Mouse (Mus musculus) intestine, postnatal 0 days (tissue): ENCODE measurements at regions not wholly inside any gene's neighbourhood (a gene's known extent, or its start where the extent isn't known, plus 50 kb on each side); places are given as distances from the start of the nearest gene placed in this dataset.
"Not testable (repeated sequence)": the region's sequence is repeated elsewhere in the genome, so short reads cannot be mapped to it uniquely, and the experiment has no call there.

Experiments used
- ATAC-seq: fragments of 200-750 bp; cut with Nextera tagmentation; 2 replicates; pipeline ENCODE4 v1.8.0; 2017; ENCODE audit warnings: mild to moderate bottlenecking, moderate TSS enrichment, moderate library complexity
- H3K27ac ChIP-seq: fragments of 300-500 bp; sonication (generic); 2 replicates; pipeline ENCODE4 v1.5.1; 2014; ENCODE audit warnings: mild to moderate bottlenecking, low read depth, low read length, moderate library complexity
- H3K27me3 ChIP-seq: fragments of 300-500 bp; sonication (generic); replicated peaks from 2 replicates; pipeline ENCODE4 v1.6.1; 2014; ENCODE audit warnings: low read length, mixed read lengths; ENCODE audit not compliant: control insufficient read depth, insufficient read depth
- H3K36me3 ChIP-seq: fragments of 300-500 bp; sonication (generic); 2 replicates; pipeline ENCODE4 v1.6.1; 2014; ENCODE audit warnings: mild to moderate bottlenecking, moderate library complexity; ENCODE audit not compliant: control insufficient read depth, insufficient read depth
- H3K4me1 ChIP-seq: fragments of 300-500 bp; sonication (generic); replicated peaks from 2 replicates; pipeline ENCODE4 v1.6.1; 2014; ENCODE audit warnings: antibody characterized with exemption, low read length, mixed read lengths; ENCODE audit not compliant: control insufficient read depth, insufficient read depth
- H3K4me2 ChIP-seq: fragments of 300-500 bp; sonication (generic); replicated peaks from 2 replicates; pipeline ENCODE4 v1.6.1; 2014; ENCODE audit warnings: low read depth, mild to moderate bottlenecking, moderate library complexity
- H3K4me3 ChIP-seq: fragments of 300-500 bp; sonication (generic); 2 replicates; pipeline ENCODE4 v1.5.1; 2014; ENCODE audit warnings: low read depth, low read length
- H3K9ac ChIP-seq: fragments of 300-500 bp; sonication (generic); 2 replicates; pipeline ENCODE4 v1.6.1; 2014; ENCODE audit warnings: mild to moderate bottlenecking, low read depth, low read length
- H3K9me3 ChIP-seq: fragments of 300-500 bp; sonication (generic); 2 replicates; pipeline ENCODE4 v1.6.1; 2016; ENCODE audit warnings: mixed run types; ENCODE audit not compliant: control insufficient read depth
- CTCF ChIP-seq: sonication (generic); IDR thresholded peaks from 2 replicates; pipeline ENCODE4 v1.5.1; 2016; ENCODE audit warnings: low read depth, mild to moderate bottlenecking, control low read depth, antibody characterized with exemption, moderate library complexity
- WGBS: fragments of 180-500 bp; shearing (Covaris S2); extraction: QIAGEN DNeasy Blood & Tissue Kit; methylation state at CpG from one replicate; pipeline ENCODE4 v1.1.7; 2014; 5-methylcytosine and 5-hydroxymethylcytosine counted together

DNA sequence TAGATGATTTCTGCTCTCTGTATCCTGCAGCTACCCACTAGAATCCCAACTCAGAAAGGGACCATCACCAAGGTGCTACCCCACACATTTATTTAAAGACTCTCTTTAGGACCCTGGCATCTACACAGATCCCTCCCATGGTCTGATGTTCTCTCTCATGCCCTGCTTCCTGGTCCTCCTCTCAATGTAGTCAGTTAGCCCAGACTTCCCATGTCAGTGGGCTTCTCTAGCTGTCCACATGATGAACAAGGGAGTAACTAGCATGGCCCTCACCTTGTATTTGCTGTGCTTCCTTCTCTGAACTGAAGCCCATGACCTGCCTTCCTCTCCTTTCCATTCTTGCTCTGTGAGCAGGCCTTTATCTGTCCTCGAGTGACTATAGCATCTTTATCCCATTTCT is 71.8 kb upstream of the Adam6b start:
- Histone ChIP-seq H3K27ac (no peak overlapping the region), H3K4me1 (no peaks in the 10 kb centered on the region), H3K4me2 (no peak overlapping the region), H3K4me3 (no peak overlapping the region), H3K36me3 (no peaks in the 10 kb centered on the region), H3K9ac (no peak overlapping the region), H3K9me3 (no peaks in the 10 kb centered on the region), H3K27me3 (no peaks in the 10 kb centered on the region)
- ATAC-seq, result no peak
- TF ChIP-seq CTCF, result no peak
- WGBS, result 62% methylated on average over 1 of the region's 1 CpGs

DNA sequence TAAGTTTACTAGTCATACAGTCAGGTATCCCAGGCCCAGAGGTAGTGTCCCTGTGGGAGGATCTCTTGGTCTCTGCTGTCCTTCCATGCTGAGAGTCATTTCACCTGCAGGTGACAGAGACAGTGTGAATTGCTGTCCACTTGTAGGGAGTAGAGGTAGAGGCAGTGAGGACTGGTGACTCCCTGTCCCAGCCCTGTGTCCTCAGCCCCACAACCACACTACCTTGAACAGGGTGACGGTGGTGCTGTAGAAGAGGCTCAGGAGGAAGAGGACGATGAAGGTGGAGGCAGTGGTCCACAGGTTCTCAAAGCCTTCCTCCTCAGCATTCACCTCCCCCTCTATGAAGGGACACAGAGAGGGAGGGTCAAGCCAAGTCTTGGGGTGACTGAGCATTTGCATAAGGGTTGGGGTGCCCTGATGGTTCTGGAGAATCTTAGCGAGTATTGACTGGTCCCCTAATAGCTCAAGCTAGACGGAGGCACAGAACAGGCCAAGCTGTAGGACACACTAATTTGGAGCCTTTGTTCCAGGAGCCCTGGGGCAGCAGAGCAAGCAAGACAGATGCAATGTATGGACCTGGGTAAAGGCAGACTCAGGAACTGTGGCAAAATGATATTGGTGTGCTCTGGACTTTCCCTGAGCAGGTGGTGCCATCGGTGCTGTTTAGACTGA is 70.4 kb upstream of the Adam6b start:
- Histone ChIP-seq H3K27ac (no peak overlapping the region), H3K4me1 (no peaks in the 10 kb centered on the region), H3K9ac (no peak overlapping the region), H3K4me2 (no peak overlapping the region), H3K27me3 (no peaks in the 10 kb centered on the region), H3K4me3 (no peak overlapping the region), H3K36me3 (no peaks in the 10 kb centered on the region), H3K9me3 (no peaks in the 10 kb centered on the region)
- TF ChIP-seq CTCF, result no peak
- 88% methylated on average over 5 of the region's 5 CpGs for WGBS
- no peak for ATAC-seq

DNA sequence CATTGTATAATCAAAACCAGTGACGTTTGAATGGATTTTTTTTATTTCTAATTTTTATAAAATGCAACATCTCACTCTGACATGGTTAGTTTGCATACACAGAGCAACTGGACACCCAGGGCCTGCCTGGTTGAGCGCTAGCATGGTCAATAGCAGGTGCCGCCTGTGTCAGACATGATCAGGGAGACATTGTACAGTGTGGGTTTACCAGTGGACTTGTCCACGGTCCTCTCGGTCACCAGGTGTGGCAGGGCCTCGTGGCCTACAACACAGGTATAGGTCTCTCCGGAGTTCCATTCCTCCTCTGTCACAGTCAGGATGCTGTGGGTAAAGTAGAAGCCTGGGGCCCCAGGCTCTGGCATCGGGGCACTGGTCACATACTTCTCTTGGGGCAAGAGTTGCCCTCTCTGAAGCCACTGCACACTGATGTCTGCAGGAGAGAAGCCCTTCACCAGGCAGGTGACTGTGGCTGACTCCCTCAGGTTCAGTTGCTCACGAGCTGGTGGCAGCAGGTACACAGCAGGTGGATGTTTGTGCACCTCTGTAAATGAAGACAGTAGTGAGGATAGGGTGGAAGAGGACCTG is 68.5 kb upstream of the Adam6b start:
- no peak for TF ChIP-seq CTCF
- WGBS, result 78% methylated on average over 9 of the region's 9 CpGs
- H3K9ac ChIP-seq, result no peak overlapping the region
- no peak overlapping the region for H3K4me3 ChIP-seq
- H3K27me3 ChIP-seq, result no peaks in the 10 kb centered on the region
- no peaks in the 10 kb centered on the region for H3K4me1 ChIP-seq
- no peak overlapping the region for H3K27ac ChIP-seq
- H3K36me3 ChIP-seq, result no peaks in the 10 kb centered on the region
- no peaks in the 10 kb centered on the region for H3K9me3 ChIP-seq
- no peak overlapping the region for H3K4me2 ChIP-seq
- ATAC-seq, result no peak

DNA sequence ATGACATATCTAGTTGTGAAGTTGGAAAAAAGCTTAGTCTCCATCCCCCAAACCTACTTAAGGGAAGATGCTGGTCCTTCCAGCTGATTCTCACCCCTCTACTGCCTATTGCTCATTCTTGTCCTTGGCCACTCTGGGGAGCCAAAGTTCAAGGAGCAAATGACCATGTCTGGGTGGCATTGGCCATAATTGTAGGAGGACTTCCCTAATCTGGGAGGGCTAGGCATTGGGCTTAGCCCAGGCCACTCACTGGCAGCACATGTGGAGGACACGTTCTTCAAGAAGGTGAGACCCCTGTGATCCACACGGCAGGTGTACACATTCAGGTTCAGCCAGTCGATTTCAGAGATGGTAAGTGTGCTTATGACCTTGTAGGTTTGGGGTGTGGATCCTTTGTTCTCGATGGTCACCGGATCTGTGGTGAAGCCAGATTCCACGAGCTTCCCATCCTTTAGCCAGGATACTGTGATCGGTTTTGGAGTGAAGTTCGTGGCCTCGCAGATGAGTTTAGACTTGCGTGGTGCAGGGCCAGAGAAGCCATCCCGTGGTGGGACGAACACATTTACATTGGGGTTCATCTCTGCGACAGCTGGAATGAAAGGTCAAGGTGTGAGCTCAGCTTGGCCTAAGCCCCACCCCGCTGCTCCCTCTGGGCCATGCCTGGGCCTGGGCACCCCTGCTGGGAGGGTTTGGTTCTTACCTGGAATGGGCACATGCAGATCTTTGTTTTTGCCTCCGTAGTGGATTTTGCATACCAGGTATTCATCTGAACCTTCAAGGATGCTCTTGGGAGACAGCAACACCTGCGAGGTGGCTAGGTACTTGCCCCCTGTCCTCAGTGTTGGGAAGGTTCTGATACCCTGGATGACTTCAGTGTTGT is 67.4 kb upstream of the Adam6b start:
- Histone ChIP-seq H3K36me3 (no peaks in the 10 kb centered on the region), H3K9me3 (no peaks in the 10 kb centered on the region), H3K27ac (no peak overlapping the region), H3K27me3 (no peaks in the 10 kb centered on the region), H3K4me1 (no peaks in the 10 kb centered on the region), H3K9ac (no peak overlapping the region), H3K4me3 (no peak overlapping the region), H3K4me2 (no peak overlapping the region)
- no peak for ATAC-seq
- TF ChIP-seq CTCF, result no peak
- WGBS, result 83% methylated on average over 16 of the region's 16 CpGs

DNA sequence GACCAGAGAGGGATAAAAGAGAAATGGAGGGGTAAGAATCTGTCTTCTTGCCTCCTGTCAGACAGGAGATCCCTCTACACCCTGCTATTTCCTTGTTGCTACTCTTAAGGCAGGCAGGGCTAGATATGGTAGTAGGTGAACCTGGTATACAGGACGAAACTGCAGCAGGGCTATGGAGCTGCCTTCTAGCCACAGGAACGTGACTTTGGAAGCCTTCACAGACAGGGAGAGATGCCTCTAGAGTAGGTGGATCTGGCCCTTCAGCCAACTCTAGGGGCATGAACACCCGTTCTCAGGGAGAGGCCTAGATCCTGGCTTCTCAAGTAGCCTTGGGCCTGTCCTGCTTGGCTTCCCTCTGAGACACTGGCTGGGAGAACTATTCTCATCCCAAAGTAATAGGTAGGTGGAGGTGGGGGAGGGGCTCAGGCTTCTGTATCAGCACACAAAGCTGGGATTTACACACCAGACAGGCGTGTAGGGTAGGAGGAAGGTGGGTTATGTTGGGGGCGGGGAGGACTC is 66.5 kb upstream of the Adam6b start:
- no peak for TF ChIP-seq CTCF
- 77% methylated on average over 5 of the region's 5 CpGs for WGBS
- no peak overlapping the region for H3K4me3 ChIP-seq
- no peaks in the 10 kb centered on the region for H3K4me1 ChIP-seq
- no peak overlapping the region for H3K9ac ChIP-seq
- H3K9me3 ChIP-seq, result no peaks in the 10 kb centered on the region
- H3K27ac ChIP-seq, result no peak overlapping the region
- no peak overlapping the region for H3K4me2 ChIP-seq
- no peaks in the 10 kb centered on the region for H3K36me3 ChIP-seq
- ATAC-seq, result no peak
- H3K27me3 ChIP-seq, result no peaks in the 10 kb centered on the region

DNA sequence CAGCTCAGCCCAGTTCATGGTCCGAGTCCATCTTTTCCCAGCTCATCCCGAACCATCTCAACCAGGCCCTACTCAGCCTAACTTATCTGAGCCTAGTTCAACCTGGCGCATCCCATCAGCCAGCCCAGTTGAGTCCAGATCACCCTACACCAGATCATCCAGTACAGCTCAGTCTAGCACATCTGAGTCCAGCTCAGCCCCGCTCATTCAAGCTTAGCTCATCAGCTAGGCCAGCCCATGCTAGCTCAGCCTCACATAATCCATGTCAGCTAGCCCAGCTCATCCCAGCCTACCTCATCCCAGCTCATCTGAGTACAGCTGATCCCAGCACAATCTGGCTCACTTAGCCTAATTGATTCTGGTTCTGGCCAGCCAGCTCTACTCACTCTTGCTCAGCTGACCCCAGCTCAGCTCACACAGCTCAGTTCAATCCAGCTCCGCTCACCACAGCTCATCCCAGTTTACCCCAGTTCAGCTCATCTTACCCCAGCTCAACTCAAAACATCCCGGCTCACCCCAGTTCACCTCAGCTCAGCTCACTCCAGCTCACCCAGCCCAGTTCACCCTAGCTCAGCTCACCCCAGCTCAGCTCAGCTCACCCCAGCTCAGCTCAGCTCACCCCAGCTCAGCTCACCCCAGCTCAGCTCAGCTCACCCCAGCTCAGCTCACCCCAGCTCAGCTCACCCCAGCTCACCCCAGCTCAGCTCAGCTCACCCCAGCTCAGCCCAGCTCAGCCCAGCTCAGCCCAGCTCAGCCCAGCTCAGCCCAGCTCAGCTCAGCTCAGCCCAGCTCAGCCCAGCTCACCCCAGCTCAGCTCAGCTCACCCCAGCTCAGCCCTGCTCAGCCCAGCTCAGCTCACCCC is 65.3 kb upstream of the Adam6b start:
- Histone ChIP-seq H3K4me2 (no peak overlapping the region), H3K27me3 (no peaks in the 10 kb centered on the region), H3K9ac (no peak overlapping the region), H3K9me3 (no peaks in the 10 kb centered on the region), H3K4me3 (no peak overlapping the region), H3K4me1 (no peaks in the 10 kb centered on the region), H3K36me3 (no peaks in the 10 kb centered on the region), H3K27ac (no peak overlapping the region)
- TF ChIP-seq CTCF, result no peak
- WGBS, result 88% methylated on average over 6 of the region's 6 CpGs
- no peak for ATAC-seq

DNA sequence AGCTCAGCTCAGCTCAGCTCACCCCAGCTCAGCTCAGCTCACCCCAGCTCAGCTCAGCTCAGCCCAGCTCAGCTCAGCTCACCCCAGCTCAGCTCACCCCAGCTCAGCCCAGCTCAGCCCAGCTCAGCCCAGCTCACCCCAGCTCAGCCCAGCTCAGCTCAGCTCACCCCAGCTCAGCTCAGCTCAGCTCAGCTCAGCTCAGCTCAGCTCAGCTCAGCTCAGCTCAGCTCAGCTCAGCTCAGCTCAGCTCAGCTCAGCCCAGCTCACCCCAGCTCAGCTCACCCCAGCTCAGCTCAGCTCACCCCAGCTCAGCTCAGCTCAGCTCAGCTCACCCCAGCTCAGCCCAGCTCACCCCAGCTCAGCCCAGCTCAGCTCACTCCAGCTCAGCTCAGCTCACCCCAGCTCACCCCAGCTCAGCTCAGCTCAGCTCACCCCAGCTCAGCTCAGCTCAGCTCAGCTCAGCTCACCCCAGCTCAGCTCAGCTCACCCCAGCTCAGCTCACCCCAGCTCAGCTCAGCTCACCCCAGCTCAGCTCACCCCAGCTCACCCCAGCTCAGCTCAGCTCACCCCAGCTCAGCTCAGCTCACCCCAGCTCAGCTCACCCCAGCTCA is 64.6 kb upstream of the Adam6b start:
- not testable (repeated sequence) for H3K9ac ChIP-seq, H3K4me2 ChIP-seq, H3K27me3 ChIP-seq, ATAC-seq, H3K4me3 ChIP-seq, H3K27ac ChIP-seq, H3K4me1 ChIP-seq, H3K9me3 ChIP-seq, H3K36me3 ChIP-seq
